Mouse (Mus musculus): Measurements from ENCODE around the gene Becn1.

DNA sequence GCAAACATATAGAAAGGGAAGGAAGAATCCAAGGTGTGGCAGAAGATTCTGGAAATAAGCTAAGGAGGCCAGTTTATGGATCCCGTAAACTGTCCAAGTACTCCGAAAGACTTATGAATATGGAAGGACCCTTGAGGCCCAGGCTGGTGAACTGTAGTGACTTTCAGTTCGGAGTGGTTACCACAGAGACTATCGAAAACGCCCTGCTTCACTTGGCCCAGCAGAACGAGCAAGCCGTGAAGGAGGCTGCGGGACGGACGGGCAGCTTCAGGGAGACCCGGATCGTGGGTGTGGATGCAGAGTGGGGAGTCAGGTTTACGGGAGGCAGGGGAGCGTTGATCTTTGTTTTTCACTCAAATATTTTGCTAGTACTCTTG, 22.9 kb downstream of the Becn1 start:
- TF ChIP-seq CTCF (IDR thresholded peaks at IDR 0.05 in 2 of 3, conservative IDR thresholded peaks at IDR 0.05 in 1 of 3; ENCODE audit: control insufficient read depth in 1 of 3, insufficient read depth in 1 of 3, low read depth in 2 of 3, low read length in 3 of 3, poor library complexity in 1 of 3, severe bottlenecking in 1 of 3) (no peak), MAZ (IDR thresholded peaks at IDR 0.05; ENCODE audit: low read depth, low read length) (no peak), TCF12 (IDR thresholded peaks at IDR 0.05; ENCODE audit: low read depth, low read length) (no peak), BHLHE40 (IDR thresholded peaks at IDR 0.05; ENCODE audit: borderline replicate concordance, low read depth, low read length) (no peak), GABPA (IDR thresholded peaks at IDR 0.05; ENCODE audit: low read depth, low read length) (no peak), SMC3 (IDR thresholded peaks at IDR 0.05; ENCODE audit: low read depth, low read length) (no peak), NRF1 (IDR thresholded peaks at IDR 0.05; ENCODE audit: insufficient read depth, low read depth, low read length, poor library complexity, severe bottlenecking) (no peak), ZNF384 (IDR thresholded peaks at IDR 0.05; ENCODE audit: low read depth, low read length) (no peak), TBP (IDR thresholded peaks at IDR 0.05; ENCODE audit: low read depth, low read length) (no peak), EP300 (IDR thresholded peaks at IDR 0.05; ENCODE audit: low read depth in 1 of 2, low read length in 2 of 2) (no peak), POLR2AphosphoS2 (IDR thresholded peaks at IDR 0.05; ENCODE audit: low read length) (no peak), ETS1 (IDR thresholded peaks at IDR 0.05; ENCODE audit: low read depth, low read length) (no peak)
